Mouse (Mus musculus) heart, postnatal 0 days (tissue): Measurements from ENCODE around the gene Gnaq.

Source experiments
- CTCF ChIP-seq: IDR thresholded peaks from 2 replicates; pipeline ENCODE4 v1.5.1; 2016; ENCODE audit warnings: antibody characterized with exemption, control low read depth, low read depth
- EP300 ChIP-seq: IDR thresholded peaks from 2 replicates; pipeline ENCODE4 v1.6.1; 2016; ENCODE audit warnings: antibody characterized with exemption, low read depth

DNA sequence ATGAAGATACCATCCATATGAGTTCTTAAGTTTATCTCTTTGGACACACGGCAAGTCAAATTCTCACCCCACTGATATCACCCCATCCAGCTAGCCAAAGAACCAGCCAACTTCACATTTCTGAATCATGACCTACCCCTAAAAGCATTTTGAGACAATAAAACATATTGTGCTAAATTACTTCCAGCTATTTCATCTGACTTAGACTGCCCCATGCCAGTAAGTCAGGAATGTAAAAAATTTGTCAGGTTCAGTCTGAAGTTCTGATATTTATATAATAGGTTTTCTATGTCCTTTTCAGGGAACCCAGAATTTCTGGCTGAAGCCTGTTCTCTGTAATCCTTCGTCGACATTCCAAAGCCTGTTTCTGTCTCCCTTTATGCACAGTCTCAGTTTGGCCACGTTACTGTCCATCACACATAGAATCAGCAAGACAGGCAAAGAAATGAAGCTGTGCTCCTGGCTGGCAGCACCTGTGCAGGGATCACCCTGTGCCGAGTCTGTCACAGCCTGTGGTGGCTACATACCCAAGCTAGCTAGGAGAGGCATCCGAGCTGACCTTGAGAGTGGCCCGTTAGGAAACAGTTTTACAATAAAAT lies 233.9 kb downstream of the Gnaq start:
- TF ChIP-seq CTCF (no peak), EP300 (no peak)
